Mouse (Mus musculus) G1E (cell line): ENCODE measurements around the gene Ccl1.

ENCODE experiments used
- CTCF ChIP-seq: IDR thresholded peaks from 2 replicates; pipeline ENCODE4 v1.5.1; 2012; ENCODE audit warnings: low read depth, low read length, inconsistent platforms, mixed read lengths
- GATA1 ChIP-seq: IDR thresholded peaks from 2 replicates; pipeline ENCODE4 v1.6.1; 2012; ENCODE audit warnings: borderline replicate concordance, low read length, inconsistent platforms, mixed read lengths
- POLR2AphosphoS5 ChIP-seq: IDR thresholded peaks from 2 replicates; pipeline ENCODE4 v1.6.1; 2012; ENCODE audit warnings: low read depth, low read length, inconsistent platforms; ENCODE audit not compliant: insufficient replicate concordance

- TF ChIP-seq CTCF = no peak
- no peak for TF ChIP-seq GATA1
- TF ChIP-seq POLR2AphosphoS5 = no peak
These were observed 5.0 kb upstream of the Ccl1 start for GRCm38 (mm10) chr11:82310336-82311045.
